Mouse (Mus musculus) intestine, embryonic 16.5 days (tissue): ENCODE data around the gene Adad2. TPM values are rescaled to one million over a fixed set of nuclear protein-coding genes. Genes with fewer than 3 reads are reported as not detected.

Experiments used
- ATAC-seq: fragments of 200-750 bp; cut with Nextera tagmentation; 2 replicates; pipeline ENCODE4 v1.8.0; 2017; ENCODE audit warnings: moderate TSS enrichment, moderate library complexity
- H3K27ac ChIP-seq: fragments of 300-500 bp; sonication (generic); 2 replicates; pipeline ENCODE4 v1.5.1; 2014; ENCODE audit warnings: mild to moderate bottlenecking, low read length
- H3K27me3 ChIP-seq: fragments of 300-500 bp; sonication (generic); replicated peaks from 2 replicates; pipeline ENCODE4 v1.6.1; 2014; ENCODE audit warnings: low read length, control low read depth, mixed read lengths; ENCODE audit not compliant: control insufficient read depth, insufficient read depth
- H3K36me3 ChIP-seq: fragments of 300-500 bp; sonication (generic); 2 replicates; pipeline ENCODE4 v1.6.1; 2014; ENCODE audit warnings: low read length, control low read depth; ENCODE audit not compliant: control insufficient read depth, insufficient read depth
- H3K4me1 ChIP-seq: fragments of 300-500 bp; sonication (generic); 2 replicates; pipeline ENCODE4 v1.6.1; 2014; ENCODE audit warnings: low read length, control low read depth, mixed read lengths; ENCODE audit not compliant: control insufficient read depth, insufficient read depth
- H3K4me2 ChIP-seq: fragments of 300-500 bp; sonication (generic); 2 replicates; pipeline ENCODE4 v1.6.1; 2014; ENCODE audit warnings: low read depth, low read length, control low read depth
- H3K4me3 ChIP-seq: fragments of 300-500 bp; sonication (generic); 2 replicates; pipeline ENCODE4 v1.5.1; 2014; ENCODE audit warnings: mild to moderate bottlenecking, low read length
- H3K9ac ChIP-seq: fragments of 300-500 bp; sonication (generic); 2 replicates; pipeline ENCODE4 v1.6.1; 2014; ENCODE audit warnings: low read depth, low read length
- H3K9me3 ChIP-seq: fragments of 300-500 bp; sonication (generic); 2 replicates; pipeline ENCODE4 v1.6.1; 2016; ENCODE audit warnings: low read length, control low read depth; ENCODE audit not compliant: control insufficient read depth
- WGBS: fragments of 180-500 bp; shearing (Covaris S2); extraction: QIAGEN DNeasy Blood & Tissue Kit; methylation state at CpG from one replicate; pipeline ENCODE4 v1.1.7; 2014; 5-methylcytosine and 5-hydroxymethylcytosine counted together
- polyA plus RNA-seq: library from polyadenylated mRNA; unstranded; fragments of >200 nt; fragmentation: Nextera tagmentation; extraction: Ambion mirVana; gene quantifications from 2 replicates; pipeline ENCODE4 v1.2.1, GENCODE M21; 2015

Gene Adad2
- polyA plus RNA-seq, 1 experiment from 2014 or later, result 0.09 TPM

- ATAC-seq, result no peak
- peaks cover 8% of the 10 kb centered on the region; the same call in 1 of the 2 replicates for H3K27me3 ChIP-seq
- no peak overlapping the region for H3K27ac ChIP-seq
- 78% methylated on average over 9 of the region's 9 CpGs for WGBS
- no peaks in the 10 kb centered on the region for H3K9me3 ChIP-seq
- no peak overlapping the region for H3K4me3 ChIP-seq
- H3K36me3 ChIP-seq, result no peaks in the 10 kb centered on the region
- H3K9ac ChIP-seq, result no peak overlapping the region
- no peak overlapping the region for H3K4me2 ChIP-seq
- H3K4me1 ChIP-seq, result peaks cover 14% of the 10 kb centered on the region
Measured at GRCm38 (mm10) chr8:119632246-119632645, 19.7 kb downstream of the Adad2 start.

GRCm38 (mm10) chr8:119632909-119633308, 20.4 kb downstream of the Adad2 start:
- peaks cover 8% of the 10 kb centered on the region; the same call in 1 of the 2 replicates for H3K27me3 ChIP-seq
- 50% methylated on average over 29 of the region's 29 CpGs for WGBS
- no peaks in the 10 kb centered on the region for H3K9me3 ChIP-seq
- no peaks in the 10 kb centered on the region for H3K36me3 ChIP-seq
- H3K9ac ChIP-seq, result no peak overlapping the region
- peaks cover 14% of the 10 kb centered on the region for H3K4me1 ChIP-seq
- H3K4me2 ChIP-seq, result no peak overlapping the region
- H3K4me3 ChIP-seq, result no peak overlapping the region
- no peak overlapping the region for H3K27ac ChIP-seq
- ATAC-seq, result no peak

DNA sequence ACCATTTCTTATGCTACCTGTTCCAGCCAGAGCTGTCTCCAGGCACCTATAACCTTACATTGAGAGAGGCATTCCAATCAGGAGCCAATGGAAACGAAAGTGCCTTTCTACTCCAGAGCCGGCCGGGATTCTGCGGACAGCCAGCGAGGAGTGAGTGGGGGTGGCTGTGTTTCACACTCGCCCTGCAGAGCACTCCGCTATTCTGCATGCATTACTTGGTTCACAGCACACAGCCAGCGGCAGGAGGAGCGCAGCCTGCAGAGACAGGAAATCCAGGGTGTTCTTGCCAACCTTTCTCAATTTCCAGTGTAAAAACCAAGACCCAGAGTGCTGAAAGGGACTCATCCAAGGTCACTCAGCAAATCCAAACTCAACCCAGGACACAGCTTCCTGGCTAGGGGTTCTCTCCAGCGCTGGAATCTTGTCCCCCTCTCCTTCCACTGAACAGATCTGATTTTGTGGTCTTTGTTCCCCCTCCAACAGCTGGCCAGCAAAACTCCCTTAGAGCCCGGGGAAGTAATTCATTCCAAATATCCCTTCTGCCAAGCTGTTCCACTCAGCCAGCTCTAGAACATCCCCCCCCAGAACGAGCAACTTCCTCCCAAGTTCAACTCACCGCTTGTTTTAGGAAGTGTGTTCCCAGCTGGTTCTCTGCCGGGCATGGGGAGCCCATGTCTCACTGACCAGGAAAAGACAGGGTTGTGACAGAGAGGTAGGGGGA, 22.2 kb downstream of the Adad2 start:
- Histone ChIP-seq H3K4me2 (no peak overlapping the region), H3K27me3 (peaks cover 8% of the 10 kb centered on the region; the same call in 1 of the 2 replicates), H3K36me3 (no peaks in the 10 kb centered on the region), H3K4me1 (peaks cover 14% of the 10 kb centered on the region), H3K4me3 (no peak overlapping the region), H3K27ac (peak overlapping the region; percentile 17; the same call in 1 of the 2 replicates), H3K9ac (no peak overlapping the region), H3K9me3 (no peaks in the 10 kb centered on the region)
- no peak for ATAC-seq
- 35% methylated on average over 14 of the region's 14 CpGs for WGBS

- peak within 1 kb of the TSS; percentile 17; the same call in 1 of the 2 replicates for H3K27ac ChIP-seq
- ATAC-seq, result peak; percentile 14; the same call in 1 of the 2 replicates
- H3K27me3 ChIP-seq, result peaks cover 8% of the 10 kb centered on the region; the same call in 1 of the 2 replicates
- no peaks in the 10 kb centered on the region for H3K36me3 ChIP-seq
- H3K4me1 ChIP-seq, result peaks cover 14% of the 10 kb centered on the region
- H3K9me3 ChIP-seq, result no peaks in the 10 kb centered on the region
- WGBS, result 27% methylated on average over 6 of the region's 6 CpGs
- H3K4me2 ChIP-seq, result no peak within 1 kb of the TSS
- peak within 1 kb of the TSS; percentile 25; the same call in 1 of the 2 replicates for H3K9ac ChIP-seq
- H3K4me3 ChIP-seq, result no peak within 1 kb of the TSS
Measured at GRCm38 (mm10) chr8:119635378-119635777, 22.8 kb downstream of the Adad2 start, which contains the start of gene Kcng4. TSS of gene Kcng4 (minus strand) at chr8:119635680.

DNA sequence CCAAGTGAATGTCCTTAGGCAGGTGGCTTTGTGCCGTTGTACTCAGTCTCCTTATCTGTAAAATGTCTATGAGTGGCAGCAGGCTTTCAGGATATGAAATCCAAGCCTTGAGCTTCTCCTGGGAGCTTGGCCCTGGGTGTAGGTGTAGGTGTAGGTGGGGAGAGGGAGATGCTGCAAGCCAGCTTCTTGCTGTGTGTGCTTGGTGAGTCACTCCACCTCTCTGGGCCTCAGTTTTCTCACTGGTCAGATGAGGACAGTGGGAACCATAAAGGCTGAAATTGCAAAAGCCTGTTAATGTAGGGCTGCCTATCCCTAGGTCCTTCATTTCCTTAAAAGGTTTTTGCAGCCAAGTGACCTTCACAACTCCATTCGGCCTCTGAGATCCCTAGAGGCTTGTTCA, 23.4 kb downstream of the Adad2 start:
- ATAC-seq, result no peak
- Histone ChIP-seq H3K27me3 (peaks cover 8% of the 10 kb centered on the region; the same call in 1 of the 2 replicates), H3K4me3 (no peak overlapping the region), H3K27ac (no peak overlapping the region), H3K4me2 (no peak overlapping the region), H3K36me3 (no peaks in the 10 kb centered on the region), H3K9me3 (no peaks in the 10 kb centered on the region), H3K9ac (no peak overlapping the region), H3K4me1 (peaks cover 11% of the 10 kb centered on the region)
- WGBS, result 62% methylated on average over 2 of the region's 2 CpGs

GRCm38 (mm10) chr8:119636766-119637165, 24.2 kb downstream of the Adad2 start:
- H3K27ac ChIP-seq, result no peak overlapping the region
- no peaks in the 10 kb centered on the region for H3K36me3 ChIP-seq
- no peak for ATAC-seq
- no peak overlapping the region for H3K4me3 ChIP-seq
- peaks cover 9% of the 10 kb centered on the region for H3K4me1 ChIP-seq
- H3K4me2 ChIP-seq, result no peak overlapping the region
- WGBS, result 55% methylated on average over 7 of the region's 7 CpGs
- H3K27me3 ChIP-seq, result peaks cover 8% of the 10 kb centered on the region; the same call in 1 of the 2 replicates
- no peak overlapping the region for H3K9ac ChIP-seq
- no peaks in the 10 kb centered on the region for H3K9me3 ChIP-seq

DNA sequence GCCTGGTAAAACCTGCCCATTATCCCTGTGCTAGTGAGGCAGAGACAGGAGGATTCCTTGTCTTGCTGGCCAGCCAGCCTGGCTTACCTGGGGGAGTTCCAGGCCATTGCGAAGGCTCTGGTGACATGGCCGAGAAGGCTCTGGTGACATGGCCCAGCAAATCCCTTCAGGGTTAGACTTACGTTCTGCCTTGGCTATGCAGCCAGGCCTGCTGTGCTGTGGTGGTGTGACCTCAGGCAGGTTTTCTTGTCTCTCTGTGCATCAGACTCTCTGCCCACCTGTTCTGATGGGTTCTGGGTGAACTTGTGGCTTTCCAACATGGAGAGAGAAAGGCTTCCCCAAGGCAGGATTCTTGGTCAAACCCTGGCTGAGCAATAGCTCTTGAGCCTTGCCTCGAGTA, 24.8 kb downstream of the Adad2 start:
- Histone ChIP-seq H3K9ac (no peak overlapping the region), H3K4me2 (no peak overlapping the region), H3K27me3 (peaks cover 8% of the 10 kb centered on the region; the same call in 1 of the 2 replicates), H3K4me1 (peaks cover 9% of the 10 kb centered on the region), H3K27ac (no peak overlapping the region), H3K9me3 (no peaks in the 10 kb centered on the region), H3K36me3 (no peaks in the 10 kb centered on the region), H3K4me3 (no peak overlapping the region)
- ATAC-seq, result no peak
- WGBS, result 91% methylated on average over 4 of the region's 4 CpGs

DNA sequence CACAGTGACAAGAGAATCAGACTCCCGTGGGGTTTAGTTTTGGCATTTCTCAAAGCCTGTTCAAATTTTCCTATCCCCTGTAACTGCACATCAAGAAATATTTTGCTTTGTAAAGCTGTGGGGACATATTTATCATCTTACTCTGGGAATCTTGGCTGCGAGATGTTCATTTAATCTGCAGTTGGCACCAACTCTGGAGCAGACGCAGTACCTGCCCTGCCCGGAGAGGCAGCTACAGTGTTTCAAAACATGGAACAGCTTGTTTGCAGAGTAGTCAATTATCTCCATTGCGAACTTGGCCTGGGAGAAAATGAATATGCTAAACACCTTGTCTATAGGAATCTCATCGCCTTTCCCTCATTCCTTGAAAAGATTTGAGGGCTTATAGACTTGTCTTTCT, 25.7 kb downstream of the Adad2 start:
- Histone ChIP-seq H3K4me1 (peaks cover 9% of the 10 kb centered on the region), H3K27ac (no peak overlapping the region), H3K27me3 (peaks cover 8% of the 10 kb centered on the region; the same call in 1 of the 2 replicates), H3K36me3 (no peaks in the 10 kb centered on the region), H3K9me3 (no peaks in the 10 kb centered on the region), H3K4me3 (no peak overlapping the region), H3K9ac (no peak overlapping the region), H3K4me2 (no peak overlapping the region)
- no peak for ATAC-seq
- WGBS, result 81% methylated on average over 6 of the region's 6 CpGs

DNA sequence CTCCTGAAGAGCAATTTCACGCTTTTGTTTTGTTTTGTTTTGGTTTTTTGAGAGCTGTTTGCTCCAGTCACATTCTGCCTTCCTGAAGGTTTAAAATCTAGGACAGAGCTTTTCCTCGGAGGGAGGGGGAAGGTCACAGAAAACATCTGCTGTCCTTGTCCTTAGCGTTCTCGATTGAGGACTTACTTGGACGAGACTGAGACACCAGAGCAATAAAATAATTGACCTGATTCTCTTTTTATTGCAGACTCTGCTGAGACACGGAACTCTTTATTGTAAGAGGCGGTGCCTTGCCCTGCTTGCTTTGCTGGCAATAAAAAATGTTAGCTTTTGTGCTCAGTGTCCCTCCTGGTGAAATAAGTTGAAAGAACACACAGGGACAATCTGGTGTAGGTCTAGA, 27.3 kb downstream of the Adad2 start:
- Histone ChIP-seq H3K4me2 (no peak overlapping the region), H3K4me3 (no peak overlapping the region), H3K9ac (no peak overlapping the region), H3K4me1 (peaks cover 7% of the 10 kb centered on the region), H3K36me3 (no peaks in the 10 kb centered on the region), H3K27ac (no peak overlapping the region), H3K9me3 (no peaks in the 10 kb centered on the region), H3K27me3 (0 out of 2 replicates have a peak, but pooled peaks cover 3% of the 10 kb centered on the region)
- WGBS, result 36% methylated on average over 7 of the region's 7 CpGs
- ATAC-seq, result peak; percentile 71
